Mouse (Mus musculus) C2C12 (cell line): Measurements from ENCODE around the gene Nemp1. TPM values are rescaled to one million over a fixed set of nuclear protein-coding genes. Genes with fewer than 3 reads are reported as not detected.

Experiments used
- H3K27me3 ChIP-seq: one replicate; pipeline ENCODE4 v1.6.1; 2011; ENCODE audit not compliant: control insufficient read depth, insufficient read depth, insufficient read length
- H3K36me3 ChIP-seq: one replicate; pipeline ENCODE4 v1.6.1; 2011; ENCODE audit not compliant: control insufficient read depth, insufficient read depth
- H3K4me3 ChIP-seq: one replicate; pipeline ENCODE4 v1.5.1; 2011; ENCODE audit warnings: mild to moderate bottlenecking, control low read depth; ENCODE audit not compliant: poor library complexity, insufficient read depth, severe bottlenecking
- H3K79me2 ChIP-seq: one replicate; pipeline ENCODE4 v1.6.1; 2011; ENCODE audit not compliant: control insufficient read depth, insufficient read depth
- H3K79me3 ChIP-seq: one replicate; pipeline ENCODE4 v1.6.1; 2011; ENCODE audit warnings: low read depth, control low read depth
- H3ac ChIP-seq: one replicate; pipeline ENCODE3; 2011; ENCODE audit warnings: low read depth; ENCODE audit not compliant: control insufficient read depth, insufficient read length
- CEBPB ChIP-seq: IDR thresholded peaks from one replicate; pipeline ENCODE4 v1.6.1; 2011; ENCODE audit warnings: low read depth, mild to moderate bottlenecking, control low read depth, moderate library complexity
- CTCF ChIP-seq: IDR thresholded peaks from one replicate; pipeline ENCODE4 v1.5.1; 2011; ENCODE audit not compliant: control insufficient read depth, insufficient read depth, insufficient read length
- FOSL1 ChIP-seq: IDR thresholded peaks from one replicate; pipeline ENCODE4 v1.8.0; 2011; ENCODE audit warnings: mild to moderate bottlenecking, low read length; ENCODE audit not compliant: poor library complexity, insufficient read depth, severe bottlenecking
- MAX ChIP-seq: IDR thresholded peaks from one replicate; pipeline ENCODE4 v1.6.1; 2011; ENCODE audit warnings: mild to moderate bottlenecking, control low read depth
- MYOD1 ChIP-seq: IDR thresholded peaks from one replicate; pipeline ENCODE4 v1.6.1; 2011; ENCODE audit warnings: low read depth; ENCODE audit not compliant: control insufficient read depth, insufficient read length
- MYOG ChIP-seq: IDR thresholded peaks from one replicate; pipeline ENCODE4 v1.6.1; 2011; ENCODE audit not compliant: control insufficient read depth, insufficient read length; ENCODE audit errors: extremely low read depth
- USF1 ChIP-seq: IDR thresholded peaks from one replicate; pipeline ENCODE4 v1.6.1; 2011; ENCODE audit warnings: low read depth, mild to moderate bottlenecking, control low read depth, moderate library complexity
- polyA plus RNA-seq: library from polyadenylated mRNA; unstranded; fragments of >200 nt; fragmentation: generic; extraction: Trizol; gene quantifications from one replicate; pipeline ENCODE4 v1.2.1, GENCODE M21; 2012; ENCODE audit warnings: missing spikeins

Gene Nemp1
- polyA plus RNA-seq, 1 experiment, result 6.8 TPM

DNA sequence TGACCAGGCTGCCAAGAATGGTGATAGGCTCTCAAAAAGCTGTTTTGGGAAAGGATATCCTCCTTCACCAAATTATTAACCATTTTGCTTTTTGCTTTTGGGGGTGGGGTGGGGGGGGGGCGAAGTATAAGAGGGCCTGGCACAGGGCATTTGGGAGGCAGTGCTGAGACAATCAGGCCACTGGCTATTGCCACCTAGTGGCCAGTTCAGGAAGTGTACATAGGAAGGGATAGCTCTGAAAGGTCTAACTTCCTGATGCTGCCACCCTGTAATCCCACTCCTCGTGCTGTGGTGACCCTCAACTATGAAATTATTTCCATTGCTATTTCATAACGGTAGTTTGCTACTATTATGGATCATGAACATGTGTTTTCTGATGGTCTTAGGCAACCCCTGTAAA is 40.3 kb upstream of the Nemp1 start:
- no peaks in the 10 kb centered on the region for H3K36me3 ChIP-seq
- H3K79me2 ChIP-seq, result no peaks in the 10 kb centered on the region
- no peak overlapping the region for H3ac ChIP-seq
- no peaks in the 10 kb centered on the region for H3K79me3 ChIP-seq
- no peak overlapping the region for H3K4me3 ChIP-seq
- no peak for TF ChIP-seq MYOG
- TF ChIP-seq CTCF, result no peak
- TF ChIP-seq USF1, result no peak
- no peak for TF ChIP-seq MYOD1
- no peak for TF ChIP-seq FOSL1
- TF ChIP-seq CEBPB, result no peak
- TF ChIP-seq MAX, result no peak
- H3K27me3 ChIP-seq, result no peaks in the 10 kb centered on the region

DNA sequence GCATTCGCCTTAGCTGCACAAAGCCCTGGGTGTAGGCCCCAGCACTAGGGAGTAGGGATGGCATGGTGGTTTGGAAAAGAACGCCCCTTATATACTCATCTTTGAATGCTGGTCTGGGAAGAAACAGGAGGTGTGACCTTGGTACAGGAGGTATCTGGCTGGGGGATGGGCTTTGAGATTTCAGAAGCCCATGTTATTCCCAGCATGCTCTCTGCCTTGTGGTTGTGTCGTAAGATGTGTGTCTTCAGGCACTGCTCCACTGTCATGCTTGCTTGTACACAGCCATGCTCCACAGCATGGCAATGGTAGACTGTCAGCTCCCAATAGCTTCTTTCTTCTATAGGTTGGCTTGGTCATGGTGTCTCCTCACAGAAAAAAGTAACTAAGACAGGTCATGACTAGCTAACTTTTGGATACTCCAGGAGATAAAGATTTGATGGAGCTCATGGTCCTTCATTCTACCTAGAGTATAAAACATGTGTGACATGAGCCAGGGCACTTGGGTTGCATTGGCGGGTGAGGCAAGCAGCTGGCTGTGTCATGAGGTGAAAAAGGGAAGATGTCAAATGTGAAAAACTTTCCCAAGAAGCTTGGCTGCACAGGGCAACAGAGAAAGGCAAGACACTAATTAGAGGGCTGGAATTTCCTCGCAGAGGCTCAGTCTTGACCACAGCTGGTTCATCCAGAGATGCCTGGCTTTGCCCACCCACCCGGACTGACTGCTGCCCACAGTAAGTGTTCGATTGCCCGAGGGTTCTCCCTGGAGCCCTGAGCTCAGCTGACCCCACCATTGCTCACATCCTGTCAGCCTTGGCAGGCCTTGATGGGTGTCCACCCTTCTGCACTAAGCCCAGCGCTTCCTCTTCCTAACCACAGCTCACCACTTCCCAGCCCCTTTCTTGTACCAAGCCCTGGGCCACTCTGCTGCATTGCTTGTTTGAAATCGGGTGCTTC is 35.2 kb upstream of the Nemp1 start:
- Histone ChIP-seq H3K27me3 (no peaks in the 10 kb centered on the region), H3K79me2 (no peaks in the 10 kb centered on the region), H3K36me3 (no peaks in the 10 kb centered on the region), H3ac (peak overlapping the region; percentile 24), H3K4me3 (no peak overlapping the region), H3K79me3 (no peaks in the 10 kb centered on the region)
- TF ChIP-seq MYOD1 (peak; percentile 55), FOSL1 (no peak), MAX (no peak), USF1 (no peak), CTCF (no peak), CEBPB (peak; percentile 2), MYOG (no peak)

DNA sequence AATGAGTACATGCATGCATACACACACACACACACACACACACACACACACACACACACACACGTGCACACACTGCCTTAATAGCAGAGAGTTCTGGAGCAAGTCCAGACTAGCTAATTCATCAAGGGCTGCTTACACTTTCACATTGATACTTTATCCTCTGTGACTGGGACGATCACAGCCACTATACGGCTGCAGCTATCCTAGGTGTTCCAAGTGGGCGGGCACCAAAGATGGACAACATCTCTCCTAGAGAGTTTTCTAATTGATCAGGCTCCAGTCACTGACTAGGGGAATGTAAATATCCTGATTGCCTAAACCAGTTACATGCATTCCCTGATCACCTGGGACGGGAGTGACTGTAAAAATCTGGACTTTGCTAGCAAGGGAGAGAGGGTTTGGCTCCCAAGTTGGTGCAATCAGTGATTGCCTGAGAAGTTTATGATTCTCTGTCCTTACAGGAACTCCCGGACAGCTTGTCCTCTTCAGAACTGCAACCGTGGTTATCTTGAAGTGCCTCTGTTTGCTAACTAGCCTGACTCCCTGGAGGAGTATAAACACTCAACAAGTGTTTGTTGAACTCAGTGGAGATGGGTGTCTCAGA is 33.9 kb upstream of the Nemp1 start:
- Histone ChIP-seq H3ac (no peak overlapping the region), H3K79me3 (no peaks in the 10 kb centered on the region), H3K4me3 (no peak overlapping the region), H3K36me3 (no peaks in the 10 kb centered on the region), H3K79me2 (no peaks in the 10 kb centered on the region), H3K27me3 (no peaks in the 10 kb centered on the region)
- TF ChIP-seq FOSL1, result no peak
- TF ChIP-seq MYOD1, result no peak
- TF ChIP-seq USF1, result no peak
- TF ChIP-seq CEBPB, result no peak
- no peak for TF ChIP-seq MYOG

DNA sequence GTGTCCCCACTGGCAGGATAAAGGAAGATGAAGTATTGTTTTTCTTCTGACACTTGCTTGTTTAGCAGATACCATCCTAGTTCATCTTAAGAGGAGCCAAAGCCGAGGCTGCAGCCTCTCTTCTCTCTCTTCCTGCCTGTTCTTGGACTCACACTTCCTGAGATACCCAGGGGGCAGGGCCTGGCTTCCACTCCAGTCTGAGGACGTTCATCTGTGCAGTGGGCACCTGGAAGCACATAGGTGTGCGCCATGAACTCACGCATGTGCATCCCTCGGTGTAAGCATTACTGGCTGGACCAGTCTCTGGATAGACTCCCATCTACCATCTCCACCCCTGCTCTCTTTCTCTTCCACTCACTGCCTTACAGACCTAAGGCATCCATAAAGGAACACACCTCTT is 26.3 kb upstream of the Nemp1 start:
- Histone ChIP-seq H3K79me2 (no peaks in the 10 kb centered on the region), H3K79me3 (no peaks in the 10 kb centered on the region), H3K27me3 (no peaks in the 10 kb centered on the region), H3K4me3 (no peak overlapping the region), H3K36me3 (no peaks in the 10 kb centered on the region), H3ac (no peak overlapping the region)
- no peak for TF ChIP-seq CEBPB
- no peak for TF ChIP-seq MYOD1
- no peak for TF ChIP-seq CTCF
- TF ChIP-seq FOSL1, result no peak
- TF ChIP-seq MYOG, result no peak
- no peak for TF ChIP-seq USF1
- no peak for TF ChIP-seq MAX

DNA sequence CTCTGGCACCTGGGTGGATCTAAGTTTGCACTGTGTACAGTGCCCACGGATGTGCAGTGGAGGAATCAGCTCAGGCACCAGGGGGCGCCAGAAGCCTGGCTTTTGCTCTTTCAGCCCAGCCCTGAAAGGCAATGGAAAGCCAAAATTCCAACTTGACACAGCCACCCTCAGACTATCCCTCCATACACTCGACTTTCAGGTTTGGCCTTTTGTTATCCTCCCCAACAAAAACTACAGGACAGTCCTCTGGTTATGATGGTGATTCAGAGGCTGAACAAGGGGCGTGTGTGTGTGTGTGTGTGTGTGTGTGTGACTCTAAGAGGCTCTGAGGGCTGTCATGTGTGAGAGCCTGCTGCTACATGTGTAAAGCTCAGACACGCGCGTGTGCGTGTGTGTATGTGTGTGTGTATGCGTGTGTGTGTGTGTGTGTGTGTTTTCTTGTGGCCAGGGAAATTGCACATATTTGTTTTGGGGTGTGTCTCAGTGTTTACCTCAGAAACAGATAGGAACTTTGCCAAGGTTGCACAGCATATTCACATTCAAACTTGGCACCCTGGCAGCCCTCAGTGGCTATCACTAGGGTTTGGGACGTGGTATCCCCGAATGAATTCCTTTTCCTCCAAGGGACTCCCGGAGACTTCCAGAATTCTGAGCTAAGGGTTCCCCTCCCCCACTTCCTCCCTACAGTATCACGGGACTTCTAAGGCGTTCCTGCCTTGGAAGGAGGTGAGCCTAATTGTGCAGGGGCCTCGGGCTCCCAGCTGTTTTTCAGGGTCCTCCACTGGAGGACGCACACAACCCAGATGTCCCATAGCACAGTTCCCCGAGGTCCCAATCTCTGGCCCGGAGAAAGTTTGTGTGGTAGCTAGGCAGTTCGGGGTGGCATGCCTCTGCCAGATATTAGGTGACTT is 24.6 kb upstream of the Nemp1 start:
- H3K36me3 ChIP-seq, result no peaks in the 10 kb centered on the region
- H3K27me3 ChIP-seq, result no peaks in the 10 kb centered on the region
- H3K79me2 ChIP-seq, result no peaks in the 10 kb centered on the region
- H3K4me3 ChIP-seq, result no peak overlapping the region
- H3K79me3 ChIP-seq, result no peaks in the 10 kb centered on the region
- no peak overlapping the region for H3ac ChIP-seq
- TF ChIP-seq MYOG, result no peak
- TF ChIP-seq CTCF, result peak; percentile 86
- no peak for TF ChIP-seq FOSL1
